Mouse (Mus musculus) liver, postnatal 0 days (tissue): ENCODE results near the gene Trat1. TPM values are rescaled to one million over a fixed set of nuclear protein-coding genes. Genes with fewer than 3 reads are reported as not detected.

Experiments
- ATAC-seq: fragments of 200-750 bp; cut with Nextera tagmentation; 2 replicates; pipeline ENCODE4 v1.8.0; 2017; ENCODE audit warnings: mild to moderate bottlenecking, moderate library complexity
- DNase-seq: peaks from one replicate; pipeline ENCODE4 v3.0.0-alpha.2; 2016
- H3K27ac ChIP-seq: fragments of 300-500 bp; sonication (generic); 2 replicates; pipeline ENCODE4 v1.5.1; 2014; ENCODE audit warnings: antibody characterized with exemption, moderate library complexity, mild to moderate bottlenecking, low read depth
- H3K27me3 ChIP-seq: fragments of 300-500 bp; sonication (generic); 2 replicates; pipeline ENCODE4 v1.6.1; 2014; ENCODE audit warnings: low read length, control low read depth, mixed read lengths; ENCODE audit not compliant: insufficient read depth
- H3K36me3 ChIP-seq: fragments of 300-500 bp; sonication (generic); replicated peaks from 2 replicates; pipeline ENCODE4 v1.6.1; 2014; ENCODE audit warnings: mild to moderate bottlenecking, control low read depth, low read length, moderate library complexity, mixed read lengths; ENCODE audit not compliant: insufficient read depth
- H3K4me1 ChIP-seq: fragments of 300-500 bp; sonication (generic); 2 replicates; pipeline ENCODE4 v1.6.1; 2014; ENCODE audit warnings: antibody characterized with exemption, mild to moderate bottlenecking, control low read depth; ENCODE audit not compliant: insufficient read depth
- H3K4me2 ChIP-seq: fragments of 300-500 bp; sonication (generic); 2 replicates; pipeline ENCODE4 v1.6.1; 2014; ENCODE audit warnings: low read depth, mild to moderate bottlenecking, low read length, moderate library complexity, mixed read lengths
- H3K4me3 ChIP-seq: fragments of 300-500 bp; sonication (generic); 2 replicates; pipeline ENCODE4 v1.5.1; 2014; ENCODE audit warnings: low read depth, low read length
- H3K9ac ChIP-seq: fragments of 300-500 bp; sonication (generic); replicated peaks from 2 replicates; pipeline ENCODE4 v1.6.1; 2014; ENCODE audit warnings: mild to moderate bottlenecking, moderate library complexity
- H3K9me3 ChIP-seq: fragments of 300-500 bp; sonication (generic); 2 replicates; pipeline ENCODE4 v1.6.1; 2016; ENCODE audit warnings: mild to moderate bottlenecking, control low read depth, low read length, mixed read lengths
- CTCF ChIP-seq: sonication (generic); IDR thresholded peaks from 2 replicates; pipeline ENCODE4 v1.5.1; 2016; ENCODE audit warnings: antibody characterized with exemption, low read depth
- EP300 ChIP-seq: IDR thresholded peaks from 2 replicates; pipeline ENCODE4 v1.6.1; 2016; ENCODE audit warnings: antibody characterized with exemption, low read depth, mild to moderate bottlenecking
- WGBS: fragments of 180-500 bp; shearing (Covaris S2); extraction: QIAGEN DNeasy Blood & Tissue Kit; methylation state at CpG from one replicate; pipeline ENCODE4 v1.1.7; 2014; ENCODE audit not compliant: insufficient replicate concordance; 5-methylcytosine and 5-hydroxymethylcytosine counted together
- polyA plus RNA-seq: library from polyadenylated mRNA; unstranded; fragments of >200 nt; fragmentation: Nextera tagmentation; extraction: Ambion mirVana; gene quantifications from 2 replicates; pipeline ENCODE4 v1.2.1, GENCODE M21; 2015

Trat1 gene
- polyA plus RNA-seq, 1 experiment from 2014 or later, result not detected

DNA sequence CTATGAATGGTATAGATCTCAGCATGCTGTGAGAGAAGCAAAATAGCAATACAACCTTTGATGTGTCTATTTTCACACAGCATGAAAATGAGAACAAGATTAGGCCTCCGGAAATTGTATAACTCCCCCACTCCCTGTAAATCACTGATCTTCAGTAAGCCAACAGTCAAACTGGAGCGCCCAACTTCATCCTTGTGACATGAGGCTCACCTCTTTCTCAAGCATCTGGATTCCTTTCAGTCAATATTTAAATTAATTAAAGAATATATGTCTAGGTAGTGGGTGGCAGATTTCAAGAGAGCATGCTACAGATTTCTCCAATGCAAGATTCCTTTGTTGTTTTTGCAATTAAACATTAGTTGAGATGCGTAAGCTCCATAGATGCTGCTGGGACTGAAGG is 2.6 kb downstream of the Trat1 start:
- no peak overlapping the region for H3K4me2 ChIP-seq
- H3K27ac ChIP-seq, result no peak overlapping the region
- no peak for DNase-seq
- TF ChIP-seq CTCF (no peak), EP300 (no peak)
- no peaks in the 10 kb centered on the region for H3K4me1 ChIP-seq
- no peaks in the 10 kb centered on the region for H3K36me3 ChIP-seq
- 87% methylated on average over 3 of the region's 3 CpGs for WGBS
- ATAC-seq, result no peak
- H3K9me3 ChIP-seq, result no peaks in the 10 kb centered on the region
- H3K27me3 ChIP-seq, result no peaks in the 10 kb centered on the region
- H3K9ac ChIP-seq, result no peak overlapping the region
- H3K4me3 ChIP-seq, result no peak overlapping the region

- H3K4me2 ChIP-seq, result no peak overlapping the region
- ATAC-seq (no peak), DNase-seq (no peak)
- no peaks in the 10 kb centered on the region for H3K4me1 ChIP-seq
- no peaks in the 10 kb centered on the region for H3K27me3 ChIP-seq
- no peak overlapping the region for H3K4me3 ChIP-seq
- no peak overlapping the region for H3K9ac ChIP-seq
- H3K27ac ChIP-seq, result no peak overlapping the region
- no peaks in the 10 kb centered on the region for H3K9me3 ChIP-seq
- H3K36me3 ChIP-seq, result no peaks in the 10 kb centered on the region
- TF ChIP-seq EP300 (no peak), CTCF (no peak)
- 75% methylated on average over 17 of the region's 17 CpGs for WGBS
Measured at GRCm38 (mm10) chr16:48760643-48761481, 11.0 kb downstream of the Trat1 start.

- Histone ChIP-seq H3K4me1 (no peaks in the 10 kb centered on the region), H3K4me2 (no peak overlapping the region), H3K27ac (no peak overlapping the region), H3K4me3 (no peak overlapping the region), H3K36me3 (no peaks in the 10 kb centered on the region), H3K9me3 (no peaks in the 10 kb centered on the region), H3K27me3 (0 out of 2 replicates have a peak, but pooled peaks cover 3% of the 10 kb centered on the region), H3K9ac (no peak overlapping the region)
- DNase-seq (no peak), ATAC-seq (no peak)
- 36% methylated on average over 26 of the region's 26 CpGs for WGBS
- no peak for TF ChIP-seq EP300
- TF ChIP-seq CTCF, result no peak
Measured at GRCm38 (mm10) chr16:48750145-48750827, 21.5 kb downstream of the Trat1 start.

DNA sequence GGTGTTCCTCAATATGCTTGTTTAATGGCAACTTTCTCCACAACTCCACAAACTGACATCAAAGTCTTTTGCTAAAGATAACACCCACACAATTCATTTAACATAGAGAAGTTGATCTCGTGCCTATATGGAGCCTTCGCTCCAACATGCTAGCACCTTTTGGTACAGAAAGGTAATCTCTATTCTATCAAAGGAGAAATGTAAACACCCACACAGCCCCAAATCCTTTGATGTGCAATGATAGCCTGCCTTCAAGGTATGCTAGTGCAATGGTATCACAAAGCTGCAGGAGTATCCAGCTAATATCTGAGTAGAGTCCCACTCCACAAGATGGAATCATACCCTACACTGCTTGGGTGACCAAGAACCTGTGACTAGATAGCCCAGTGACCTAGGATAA is 26.4 kb downstream of the Trat1 start:
- Histone ChIP-seq H3K9ac (no peak overlapping the region), H3K27ac (no peak overlapping the region), H3K4me3 (no peak overlapping the region), H3K4me1 (no peaks in the 10 kb centered on the region), H3K4me2 (no peak overlapping the region), H3K27me3 (0 out of 2 replicates have a peak, but pooled peaks cover 3% of the 10 kb centered on the region), H3K36me3 (no peaks in the 10 kb centered on the region), H3K9me3 (no peaks in the 10 kb centered on the region)
- TF ChIP-seq CTCF (no peak), EP300 (no peak)
- DNase-seq (no peak), ATAC-seq (no peak)
- 53% methylated on average over 2 of the region's 2 CpGs for WGBS

GRCm38 (mm10) chr16:48745011-48745410 is 26.8 kb downstream of the Trat1 start:
- 67% methylated on average over 2 of the region's 2 CpGs for WGBS
- H3K36me3 ChIP-seq, result no peaks in the 10 kb centered on the region
- no peak for TF ChIP-seq CTCF
- no peak for TF ChIP-seq EP300
- H3K4me3 ChIP-seq, result no peak overlapping the region
- no peaks in the 10 kb centered on the region for H3K9me3 ChIP-seq
- no peak overlapping the region for H3K9ac ChIP-seq
- H3K4me2 ChIP-seq, result no peak overlapping the region
- H3K27ac ChIP-seq, result no peak overlapping the region
- no peaks in the 10 kb centered on the region for H3K4me1 ChIP-seq
- DNase-seq, result no peak
- H3K27me3 ChIP-seq, result no peaks in the 10 kb centered on the region
- no peak for ATAC-seq

DNA sequence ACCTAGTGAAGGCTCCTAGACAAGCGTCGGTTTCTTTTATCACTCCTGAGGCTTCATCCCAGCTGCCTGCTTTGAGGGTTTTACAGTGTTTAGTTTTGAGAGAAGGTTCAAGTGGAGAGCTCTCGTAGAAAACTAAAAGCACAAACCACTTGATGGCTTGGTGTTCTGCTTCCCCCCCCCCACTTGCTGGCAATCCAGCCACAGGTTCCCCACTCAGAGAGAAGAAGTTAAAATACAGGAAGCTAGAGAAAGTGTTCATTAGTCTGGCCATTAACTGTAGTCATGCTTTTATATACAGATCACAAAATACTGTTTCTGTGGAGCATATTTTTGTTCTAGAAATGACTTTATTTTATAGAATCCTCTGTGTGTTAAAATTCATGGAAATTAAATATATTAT is 30.3 kb downstream of the Trat1 start:
- no peak overlapping the region for H3K4me3 ChIP-seq
- no peaks in the 10 kb centered on the region for H3K9me3 ChIP-seq
- no peaks in the 10 kb centered on the region for H3K4me1 ChIP-seq
- no peaks in the 10 kb centered on the region for H3K36me3 ChIP-seq
- no peak overlapping the region for H3K9ac ChIP-seq
- no peak for TF ChIP-seq EP300
- no peak for TF ChIP-seq CTCF
- DNase-seq (no peak), ATAC-seq (no peak)
- 51% methylated on average over 3 of the region's 3 CpGs for WGBS
- H3K27ac ChIP-seq, result no peak overlapping the region
- H3K27me3 ChIP-seq, result no peaks in the 10 kb centered on the region
- no peak overlapping the region for H3K4me2 ChIP-seq
